Mouse (Mus musculus) telencephalon, adult 2 months (tissue): ENCODE measurements at regions not wholly inside any gene's neighbourhood (a gene's known extent, or its start where the extent isn't known, plus 50 kb on each side); places are given as distances from the start of the nearest gene placed in this dataset.

Experiments used
- DNase-seq: peaks from one replicate; pipeline ENCODE4 v3.0.0-alpha.2; 2011; ENCODE audit warnings: low read depth, low spot score

DNA sequence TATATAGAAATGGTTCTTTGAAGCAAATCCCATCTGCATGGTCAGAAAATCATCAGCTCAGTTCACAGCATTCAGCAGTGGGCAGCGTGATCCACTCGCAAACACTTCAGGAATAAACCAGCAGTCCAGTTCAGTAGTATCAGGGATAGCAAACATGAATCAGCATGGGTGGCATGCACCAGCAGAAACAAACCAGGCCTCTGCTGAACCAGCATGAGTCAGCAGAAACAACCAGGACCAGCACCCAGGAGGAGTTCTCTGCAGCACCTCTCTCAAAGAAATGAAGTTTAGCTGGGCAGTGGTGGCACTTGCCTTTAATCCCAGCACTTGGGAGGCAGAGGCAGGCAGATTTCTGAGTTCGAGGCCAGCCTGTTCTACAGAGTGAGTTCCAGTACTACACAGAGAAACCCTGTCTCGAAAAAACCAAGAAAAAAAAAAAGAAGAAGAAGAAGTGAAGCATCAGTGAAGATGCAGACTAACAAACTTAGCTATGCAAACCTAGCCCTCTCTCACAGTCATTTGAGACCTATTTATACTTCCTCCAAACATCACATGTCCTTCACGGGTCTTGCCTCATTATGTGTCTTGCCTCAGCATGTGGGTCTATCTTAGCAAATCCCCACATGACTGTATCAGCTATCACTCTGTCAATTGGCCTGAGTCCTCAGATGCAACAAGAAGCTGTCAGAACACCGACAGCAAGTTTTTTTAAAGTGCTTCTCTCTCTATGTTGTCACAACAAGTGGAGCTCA, 80.2 kb downstream of the Fthl17a start:
- no peak for DNase-seq

DNA sequence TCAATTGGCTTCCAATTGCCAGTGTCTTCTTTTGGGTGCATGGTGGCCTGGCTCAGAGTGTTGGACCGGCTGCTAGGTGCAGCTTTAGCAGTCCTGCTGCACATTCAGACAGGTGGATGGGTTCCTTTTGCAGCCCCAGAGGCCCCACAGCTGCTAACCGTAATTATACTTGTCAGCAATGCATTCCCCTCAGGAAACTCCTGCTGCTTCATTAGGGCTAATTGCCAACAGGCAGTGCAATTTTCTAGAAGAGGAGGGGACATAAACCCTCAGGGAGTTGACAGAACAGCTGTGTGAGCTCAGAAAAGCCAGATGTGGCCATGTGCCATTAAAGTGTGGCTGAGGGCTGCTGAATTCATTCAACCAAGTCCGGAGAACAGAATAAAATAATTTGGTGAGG, 94.0 kb downstream of the Fthl17a start:
- no peak for DNase-seq

DNA sequence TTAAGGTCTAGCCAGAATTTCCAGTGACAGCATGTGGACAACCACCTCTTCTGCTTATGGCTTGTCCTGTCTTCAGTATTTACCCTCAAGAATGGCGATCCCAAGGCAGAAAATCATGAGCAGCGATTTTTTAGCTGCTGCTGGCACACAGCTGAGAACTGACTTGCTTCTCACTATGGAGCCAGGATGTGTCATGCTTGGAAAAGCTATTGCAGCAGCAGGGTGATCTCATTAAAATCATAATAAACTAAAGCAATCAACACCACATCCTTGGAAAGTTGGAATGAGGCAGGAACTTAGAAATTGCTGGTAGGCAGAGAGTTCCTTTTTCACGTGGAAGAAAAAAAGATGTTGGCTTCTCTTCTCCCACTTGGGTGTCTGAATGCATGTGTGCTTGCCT, 125.8 kb downstream of the Fthl17a start:
- DNase-seq: peak; percentile 2

DNA sequence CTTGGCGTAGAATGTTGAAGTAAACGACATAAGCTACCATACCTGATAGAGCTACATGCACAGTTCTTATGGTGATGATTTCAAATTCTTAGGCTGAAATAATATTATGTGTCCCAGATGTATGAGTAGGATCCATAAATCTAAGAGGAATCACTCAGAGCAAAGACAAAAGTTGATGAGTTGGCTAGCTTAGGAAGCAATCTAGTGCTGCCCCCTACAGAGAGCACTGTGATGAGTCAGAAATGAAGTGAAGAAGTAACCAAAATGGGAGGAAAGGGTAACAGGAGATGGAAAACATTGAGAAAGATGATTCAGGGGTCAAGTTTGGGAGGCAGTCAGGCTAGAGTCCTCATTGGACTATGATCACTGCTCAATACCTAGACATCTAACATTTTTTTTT, 135.0 kb downstream of the Fthl17a start:
- no peak for DNase-seq
